Mouse (Mus musculus): ENCODE results near the gene Trat1. TPM values are rescaled to one million over a fixed set of nuclear protein-coding genes. Genes with fewer than 3 reads are reported as not detected.

Trat1 gene
- total RNA-seq, 2 experiments from 2014 or later: 0.20 to 0.35 TPM

DNA sequence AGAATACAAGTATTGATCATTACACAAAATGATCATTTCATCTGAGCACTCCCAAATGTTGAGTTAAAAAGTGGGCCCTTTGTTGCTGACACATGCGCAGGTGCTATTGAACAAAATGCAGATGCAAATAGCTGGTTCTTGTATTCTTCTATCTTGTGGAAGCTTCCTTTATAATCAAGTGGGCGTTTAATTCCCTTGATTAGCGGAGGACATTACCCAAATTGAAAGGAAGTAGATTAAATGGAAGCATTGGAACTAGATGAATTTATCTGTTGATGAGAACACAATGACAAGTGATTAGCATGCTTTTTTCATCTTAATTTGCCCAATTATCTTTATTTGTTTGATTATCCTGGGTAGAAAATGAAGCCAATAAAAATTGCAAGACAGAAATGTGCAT lies 51.6 kb downstream of the Trat1 start:
- no peak for DNase-seq (ENCODE audit: low spot score in 2 of 2)

DNA sequence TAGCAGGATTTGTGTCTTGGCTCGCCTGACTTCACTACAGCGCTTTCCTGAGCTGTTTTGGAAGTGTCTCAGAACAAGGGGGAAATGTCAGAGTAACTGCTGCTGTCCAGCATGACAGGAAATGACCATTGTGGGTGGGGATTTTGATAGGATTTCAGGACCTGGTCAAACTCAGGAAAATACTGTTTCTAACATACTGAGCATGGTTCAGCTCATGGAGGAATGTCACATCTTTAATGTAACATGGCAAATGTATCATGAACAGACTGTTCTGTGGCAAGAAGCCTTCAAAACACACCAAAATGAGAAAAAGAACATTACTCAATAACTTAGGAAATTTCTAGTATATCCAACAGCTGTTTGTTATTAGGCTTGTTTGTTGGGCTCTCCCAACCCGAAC lies 52.1 kb downstream of the Trat1 start:
- no peak for DNase-seq (ENCODE audit: low spot score in 2 of 2)

DNA sequence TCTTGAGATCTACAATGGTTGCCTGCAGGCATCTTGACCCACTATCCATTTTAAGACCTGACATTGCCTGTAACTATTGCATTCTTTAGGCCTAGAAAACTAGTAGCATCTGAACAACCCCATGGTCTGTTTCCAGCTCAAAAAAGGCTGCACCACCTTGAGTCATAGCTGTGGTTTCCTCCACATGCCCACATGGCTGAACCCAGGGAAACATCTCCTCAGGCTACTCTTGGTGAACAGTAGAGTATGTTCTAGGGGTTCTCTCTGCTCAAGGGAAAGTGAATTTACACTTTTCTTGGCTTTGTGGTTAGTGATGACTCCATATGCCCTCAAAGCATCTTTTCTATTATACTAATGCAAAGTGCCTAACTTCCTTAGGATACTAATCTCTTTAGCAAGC lies 55.5 kb downstream of the Trat1 start:
- DNase-seq (ENCODE audit: low spot score in 2 of 2): no peak

DNA sequence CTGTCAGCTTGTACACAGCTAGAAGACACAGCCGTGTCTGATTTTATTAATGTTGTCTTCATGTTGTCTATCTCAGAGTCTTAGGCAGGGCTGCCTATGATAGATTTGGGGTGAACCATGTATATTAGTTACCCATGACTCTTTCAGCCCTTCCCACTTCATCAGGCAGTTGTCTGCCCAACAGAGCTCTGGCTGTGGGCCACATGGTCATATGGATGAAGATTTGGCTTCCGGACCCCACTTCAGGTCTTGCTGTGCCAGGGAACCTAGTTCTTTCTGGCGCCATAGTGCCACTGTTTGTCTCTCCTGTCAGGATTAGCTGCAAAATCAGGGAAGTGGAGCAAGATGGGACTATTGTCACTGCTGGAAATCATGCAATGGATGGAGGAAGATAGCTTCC lies 69.9 kb downstream of the Trat1 start:
- no peak for DNase-seq (ENCODE audit: low spot score in 2 of 2)

Other genes with a start within 250 kb of the Trat1 start
- not detected for gene Retnlb, start 44.8 kb upstream of the Trat1 start, total RNA-seq (2021)
- gene Retnla, start 70.5 kb upstream of the Trat1 start, total RNA-seq (2021): not detected
- not detected for gene Retnlg, start 100.6 kb upstream of the Trat1 start, total RNA-seq (2021)
- gene Dzip3, start 222.1 kb upstream of the Trat1 start, total RNA-seq (2021): 10 to 100 TPM; 77.4 to 81.7 TPM
- gene Cip2a, start 222.2 kb upstream of the Trat1 start, total RNA-seq (2021): 1 to 10 TPM; 1.0 to 1.7 TPM

All from layer of hippocampus, adult 18-20 months (tissue).